Mouse (Mus musculus): ENCODE data around the gene 2610528J11Rik.
A peak's percentile ranks its signal among the peaks of the same experiment; 100 is the strongest.
"Not testable (repeated sequence)": the region's sequence is repeated elsewhere in the genome, so short reads cannot be mapped to it uniquely, and the experiment has no call there.

The 2610528J11Rik gene

DNA sequence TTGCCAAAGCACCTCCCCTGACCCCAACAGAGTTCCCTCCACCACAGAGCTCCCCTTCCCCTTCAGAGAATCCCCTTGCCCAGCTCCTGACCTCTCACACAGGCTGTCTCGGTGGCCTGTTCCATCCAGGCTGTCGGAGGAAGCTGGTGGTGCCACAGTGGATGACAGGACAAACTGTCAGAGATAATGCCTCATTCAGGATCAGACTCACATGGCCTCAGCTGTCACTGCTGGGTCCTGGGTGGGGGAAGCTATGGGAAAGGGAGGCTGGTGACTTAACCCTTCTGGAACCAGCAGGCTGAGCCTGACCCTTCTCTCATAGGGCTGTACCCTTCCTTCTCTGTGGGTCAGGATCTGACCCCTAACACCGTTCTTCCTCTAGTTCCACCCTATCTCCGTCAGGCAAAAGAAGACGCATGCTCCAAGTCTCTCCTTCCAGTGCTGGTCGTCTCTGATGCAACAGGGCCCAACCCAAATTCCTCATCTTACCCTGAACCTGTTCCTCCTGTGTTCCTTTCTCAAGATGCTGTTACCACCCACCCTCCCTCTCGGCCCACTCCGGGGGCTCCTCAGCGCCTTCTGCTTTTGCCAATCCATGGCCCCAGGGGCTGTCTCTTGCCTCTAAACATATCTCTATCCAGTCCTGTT is 15.8 kb downstream of the 2610528J11Rik start:
- DNase-seq: no peak

DNA sequence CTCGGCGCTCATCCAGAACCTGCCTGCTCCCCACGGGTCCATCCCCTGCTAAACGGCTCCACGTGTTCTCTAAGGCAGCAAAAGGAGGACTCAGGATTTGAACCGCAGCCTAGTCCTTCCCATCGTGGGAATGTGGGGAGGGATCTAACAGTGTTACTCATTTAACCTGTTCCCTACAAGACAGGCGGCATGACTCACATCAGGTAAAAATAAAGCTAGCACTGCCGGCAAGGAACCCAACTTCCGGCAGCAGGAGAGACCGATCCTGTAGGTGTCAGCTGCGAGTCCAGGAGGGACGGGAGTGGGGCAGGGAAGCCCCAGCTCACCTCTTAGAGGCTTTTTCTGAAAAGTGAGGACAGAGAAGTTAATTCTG is 16.3 kb downstream of the 2610528J11Rik start:
- no peak for DNase-seq

DNA sequence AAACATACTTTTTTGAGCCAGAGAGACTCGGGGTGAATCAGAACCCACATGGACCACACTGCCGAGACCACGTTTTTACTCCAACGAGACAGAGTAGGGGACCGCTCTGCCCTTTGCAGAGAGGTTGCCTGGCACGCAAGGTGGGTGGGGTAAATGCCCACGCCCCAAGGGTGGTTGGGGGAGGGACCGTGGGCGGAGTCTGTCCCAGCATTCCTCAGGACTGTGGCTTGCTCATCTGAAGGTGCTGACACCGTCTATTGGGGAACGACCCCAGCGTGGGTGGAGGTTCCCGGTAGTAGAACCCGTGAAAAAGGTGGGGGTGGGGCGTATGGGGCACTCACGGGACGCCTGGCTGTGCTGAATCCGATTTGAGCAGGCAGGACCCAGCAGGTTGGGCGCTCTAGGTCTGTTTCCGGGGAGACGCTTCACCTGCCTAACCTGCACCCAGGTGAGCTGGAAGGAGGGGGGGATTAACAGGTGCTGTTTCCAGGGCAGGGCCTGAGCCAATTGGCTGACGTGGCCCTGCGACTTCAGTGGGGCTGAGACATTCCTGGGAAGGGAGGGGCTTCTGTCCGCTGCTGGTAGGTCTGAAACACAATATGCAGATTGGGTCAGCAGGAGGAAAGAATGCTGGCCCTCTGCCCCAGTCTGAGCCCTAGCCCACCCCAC is 16.9 kb downstream of the 2610528J11Rik start, which contains the start of gene Tmem125:
Gene Tmem125 (minus strand): TSS at position 453 of the 669 bp plus-strand sequence.
- peak; percentile 93 for DNase-seq

DNA sequence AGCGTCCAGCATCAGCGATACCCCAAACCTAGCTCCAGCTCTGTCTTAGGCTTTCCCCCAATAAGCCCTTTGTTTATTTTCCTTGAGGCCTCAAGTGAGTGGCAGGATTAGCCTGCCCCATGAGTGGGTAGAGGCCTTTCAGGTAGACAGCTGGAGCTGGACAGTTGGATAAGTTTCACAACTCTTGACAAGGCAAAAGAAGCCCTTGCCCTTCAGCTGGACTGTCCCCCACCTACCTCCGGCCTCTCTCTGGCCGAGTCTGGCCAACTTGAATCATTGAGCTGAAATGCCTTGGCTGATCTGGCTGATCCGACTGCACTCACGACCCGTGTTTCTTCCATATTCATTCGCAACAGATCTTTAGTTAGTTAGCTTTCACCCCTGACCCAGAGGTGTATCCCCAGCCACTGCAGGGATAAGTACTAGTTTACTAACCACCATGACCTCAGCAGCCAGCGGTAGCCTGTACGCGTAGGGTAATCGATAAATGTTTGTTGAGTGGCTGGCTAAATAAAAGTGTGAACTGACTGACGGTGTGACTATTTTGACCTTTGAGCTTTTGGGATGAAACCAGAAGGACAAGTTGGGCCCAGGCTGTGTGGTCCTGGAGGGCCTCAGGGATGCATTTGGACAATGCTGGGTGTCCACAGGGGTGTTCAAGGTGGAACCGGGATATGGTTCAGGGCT is 17.8 kb downstream of the 2610528J11Rik start:
- no peak for DNase-seq

DNA sequence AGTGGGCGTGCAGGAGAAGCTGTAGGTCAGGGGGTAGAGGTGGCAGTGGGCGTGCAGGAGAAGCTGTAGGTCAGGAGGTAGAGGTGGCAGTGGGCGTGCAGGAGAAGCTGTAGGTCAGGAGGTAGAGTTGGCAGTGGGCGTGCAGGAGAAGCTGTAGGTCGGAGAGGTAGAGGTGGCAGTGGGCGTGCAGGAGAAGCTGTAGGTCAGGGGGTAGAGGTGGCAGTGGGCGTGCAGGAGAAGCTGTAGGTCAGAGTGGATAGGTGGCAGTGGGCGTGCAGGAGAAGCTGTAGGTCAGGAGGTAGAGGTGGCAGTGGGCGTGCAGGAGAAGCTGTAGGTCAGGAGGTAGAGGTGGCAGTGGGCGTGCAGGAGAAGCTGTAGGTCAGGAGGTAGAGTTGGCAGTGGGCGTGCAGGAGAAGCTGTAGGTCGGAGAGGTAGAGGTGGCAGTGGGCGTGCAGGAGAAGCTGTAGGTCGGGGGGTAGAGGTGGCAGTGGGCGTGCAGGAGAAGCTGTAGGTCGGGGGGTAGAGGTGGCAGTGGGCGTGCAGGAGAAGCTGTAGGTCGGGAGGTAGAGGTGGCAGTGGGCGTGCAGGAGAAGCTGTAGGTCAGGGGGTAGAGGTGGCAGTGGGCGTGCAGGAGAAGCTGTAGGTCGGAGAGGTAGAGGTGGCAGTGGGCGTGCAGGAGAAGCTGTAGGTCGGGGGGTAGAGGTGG is 20.8 kb downstream of the 2610528J11Rik start:
- peak; percentile 98 for DNase-seq

DNA sequence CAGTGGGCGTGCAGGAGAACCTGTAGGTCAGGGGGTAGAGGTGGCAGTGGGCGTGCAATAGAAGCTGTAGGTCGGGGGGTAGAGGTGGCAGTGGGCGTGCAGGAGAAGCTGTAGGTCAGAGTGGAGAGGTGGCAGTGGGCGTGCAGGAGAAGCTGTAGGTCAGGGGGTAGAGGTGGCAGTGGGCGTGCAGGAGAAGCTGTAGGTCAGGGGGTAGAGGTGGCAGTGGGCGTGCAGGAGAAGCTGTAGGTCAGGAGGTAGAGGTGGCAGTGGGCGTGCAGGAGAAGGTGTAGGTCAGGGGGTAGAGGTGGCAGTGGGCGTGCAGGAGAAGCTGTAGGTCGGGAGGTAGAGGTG is 21.3 kb downstream of the 2610528J11Rik start:
- DNase-seq: not testable (repeated sequence)

DNA sequence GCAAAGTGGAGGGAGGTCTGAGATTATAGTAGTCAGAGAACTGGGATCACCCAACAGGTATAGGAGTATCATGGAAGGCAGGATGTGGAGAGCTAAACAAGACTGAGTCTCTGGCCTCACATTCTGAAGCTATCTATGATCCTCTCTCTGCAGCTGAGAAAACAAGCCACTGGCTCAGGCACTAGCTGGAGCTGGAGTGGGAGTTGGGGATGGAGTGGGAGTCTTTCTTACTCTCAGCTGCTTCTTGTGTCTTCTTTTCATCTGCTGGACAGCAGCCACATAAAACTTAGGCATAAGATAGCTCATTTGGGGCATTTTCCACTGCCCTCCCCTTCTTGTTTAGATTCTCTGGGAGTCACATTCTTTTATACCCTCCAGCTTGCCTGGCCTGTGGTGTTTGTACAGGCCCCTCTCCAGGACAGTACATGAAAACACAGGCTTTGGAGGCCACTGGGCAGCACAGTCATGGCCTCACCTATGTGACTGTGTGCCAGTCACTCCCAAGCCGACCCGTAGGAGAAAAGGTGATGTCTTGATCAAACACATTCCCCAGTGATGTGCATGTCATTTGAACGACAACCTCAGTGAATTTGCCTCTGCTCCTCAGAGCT is 26.3 kb downstream of the 2610528J11Rik start:
- no peak for DNase-seq

DNA sequence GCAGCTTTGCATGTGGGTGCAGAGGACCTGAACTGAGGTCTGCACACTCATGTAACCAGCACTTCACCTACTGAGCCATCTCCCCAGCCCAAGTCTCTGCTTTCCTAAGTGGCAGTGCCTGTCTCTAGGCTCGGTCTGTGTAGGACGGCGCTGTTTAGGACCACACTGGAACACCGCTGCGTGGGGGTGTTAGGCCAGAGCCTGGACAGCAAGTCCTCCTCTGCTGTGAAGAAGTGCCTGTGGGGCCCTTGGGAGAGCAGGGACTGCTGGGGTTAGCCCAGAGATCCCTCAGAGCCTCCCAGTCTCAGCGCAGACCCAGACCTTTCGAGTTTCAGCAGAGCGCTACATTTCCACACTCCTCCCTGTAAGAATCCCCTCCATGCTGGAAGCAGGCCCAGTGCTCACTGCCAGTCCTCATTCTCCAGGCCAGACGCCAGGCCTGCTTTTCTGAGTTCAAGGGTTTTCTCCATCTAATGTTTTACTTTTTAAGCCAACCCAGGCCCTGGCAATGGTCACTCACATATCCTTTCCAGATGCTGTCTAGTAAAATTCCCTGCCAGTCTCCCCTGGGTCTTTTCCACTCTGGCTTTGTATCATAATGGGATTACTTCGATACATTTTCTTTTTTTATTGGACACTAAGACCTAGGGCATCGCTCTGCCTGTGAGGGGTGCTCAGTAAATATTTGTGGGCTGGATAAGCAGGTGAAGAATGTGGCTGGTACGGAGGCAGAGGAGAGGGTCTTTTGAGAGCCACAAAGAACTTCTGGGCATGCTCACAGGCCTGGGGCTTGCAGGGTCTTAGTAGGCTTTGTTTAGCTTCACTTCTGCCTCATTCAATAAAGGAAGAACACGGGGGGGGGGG is 37.5 kb downstream of the 2610528J11Rik start:
- no peak for DNase-seq

DNA sequence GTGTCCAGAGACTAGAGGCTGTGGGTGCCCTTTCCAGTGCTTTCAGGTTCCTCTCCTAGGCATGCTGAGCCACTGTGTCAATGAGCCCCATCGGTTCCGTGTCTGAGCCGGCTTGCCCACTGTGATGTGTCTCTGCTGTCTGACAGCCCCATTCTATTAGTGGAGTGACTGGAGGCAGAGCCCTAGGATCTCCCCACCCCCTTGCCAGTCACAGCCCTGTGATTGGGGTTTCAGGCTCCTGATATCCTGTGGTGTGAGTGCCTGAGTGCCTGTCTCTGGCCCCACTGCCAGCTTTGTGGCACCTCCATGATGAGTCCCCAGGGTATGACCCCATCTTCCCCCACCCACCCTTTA is 38.1 kb downstream of the 2610528J11Rik start:
- no peak for DNase-seq

DNA sequence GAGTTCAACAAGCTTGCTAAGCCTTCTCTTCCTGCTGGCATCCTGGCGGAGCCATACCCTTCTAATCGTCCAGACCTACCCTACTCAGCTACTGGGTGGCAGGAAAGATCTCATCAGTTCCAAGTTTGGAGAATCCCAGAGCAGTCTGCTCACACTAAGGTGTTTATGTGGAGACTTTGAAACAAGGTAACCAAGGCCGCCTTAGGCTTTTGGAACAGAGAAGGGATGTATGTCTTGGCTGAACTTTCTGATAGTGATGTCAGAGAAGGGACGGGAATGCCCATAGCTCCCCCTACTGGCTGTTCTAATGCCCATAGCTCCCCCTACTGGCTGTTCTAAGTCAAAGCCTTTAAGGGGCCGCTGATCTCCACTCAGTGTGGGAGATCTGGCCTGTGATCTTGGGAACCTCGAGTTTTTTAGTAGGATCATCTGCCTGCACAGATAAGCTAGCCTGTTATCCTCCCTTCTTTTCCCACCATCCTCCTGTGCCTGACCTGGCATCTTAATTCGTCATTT is 39.4 kb downstream of the 2610528J11Rik start:
- no peak for DNase-seq

DNA sequence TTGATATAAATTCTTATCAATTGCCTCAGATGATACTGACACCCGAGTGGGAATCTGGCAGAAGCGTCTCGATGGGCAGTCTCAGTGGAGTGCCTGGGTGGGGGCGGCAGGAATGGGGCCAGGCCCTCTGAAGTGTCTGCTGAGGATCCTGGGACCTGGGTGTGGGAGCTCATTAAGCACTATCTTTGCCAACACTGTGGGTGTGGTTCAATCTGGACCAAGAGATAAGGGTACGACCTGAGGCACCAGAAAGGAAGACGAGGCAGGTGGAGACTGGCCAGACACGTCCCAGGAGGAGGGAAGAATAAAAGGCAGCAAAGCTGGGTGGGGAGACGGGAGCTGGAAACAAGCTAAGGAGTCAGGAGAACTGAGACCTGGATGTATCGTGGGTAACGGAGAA is 41.9 kb downstream of the 2610528J11Rik start:
- DNase-seq: peak; percentile 91

DNA sequence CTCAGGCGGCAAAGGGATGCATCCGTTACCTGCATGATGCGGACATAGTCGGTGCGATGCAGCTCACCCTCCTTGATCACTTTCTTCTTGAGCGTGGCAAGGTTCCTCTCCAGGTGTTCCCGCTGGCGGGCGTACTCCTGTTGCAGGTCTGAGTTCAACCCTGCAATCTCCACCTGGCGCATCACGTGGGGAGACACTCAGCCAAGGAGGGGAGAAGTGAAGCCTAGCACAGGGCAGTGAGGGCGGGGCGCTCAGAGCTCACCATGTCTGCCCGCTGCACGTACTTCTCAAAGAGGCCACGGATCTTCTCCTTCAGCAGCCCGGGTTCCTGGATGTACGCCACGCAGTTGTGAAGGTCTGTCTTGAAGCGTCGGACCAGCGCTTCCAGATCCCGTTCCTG is 42.5 kb downstream of the 2610528J11Rik start:
- DNase-seq: no peak

DNA sequence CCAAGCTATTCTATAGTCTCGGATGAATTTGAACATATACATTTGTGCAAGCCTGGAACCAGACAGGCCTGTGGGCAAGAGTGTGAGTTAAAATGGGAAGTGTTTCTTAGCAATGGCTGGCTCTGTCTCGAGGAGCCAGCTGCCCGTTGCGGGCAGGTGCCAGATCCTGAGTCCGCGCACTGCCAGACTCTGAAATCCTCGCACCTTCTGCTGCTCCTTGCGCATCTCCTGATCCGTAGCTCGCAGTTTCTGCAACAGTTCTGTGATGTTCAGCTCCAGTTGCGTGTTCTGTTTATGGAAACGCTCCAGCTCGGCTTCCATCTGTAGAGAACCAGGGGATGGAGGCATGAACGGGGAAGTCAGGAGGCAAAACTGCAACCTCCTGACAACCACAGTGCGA is 44.6 kb downstream of the 2610528J11Rik start:
- no peak for DNase-seq

DNA sequence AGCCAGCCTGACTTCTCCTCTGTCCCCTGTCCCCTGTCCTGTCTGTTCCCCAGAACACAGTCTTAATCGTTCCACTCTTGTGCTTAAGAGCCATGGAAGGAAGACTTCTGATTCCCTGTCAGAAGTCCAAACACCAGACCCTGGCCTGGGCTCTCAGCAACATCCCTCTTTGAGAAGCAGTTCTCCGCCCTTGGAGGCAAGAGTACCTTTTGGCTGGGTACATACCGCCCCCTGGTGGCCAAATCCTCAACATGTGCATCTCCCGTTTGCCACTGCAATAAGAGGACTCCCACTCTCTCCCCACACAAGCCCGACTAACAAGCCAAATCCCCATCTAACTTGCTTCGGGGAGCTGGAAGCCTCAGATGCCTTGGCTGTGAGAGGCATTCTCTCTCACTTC is 49.3 kb downstream of the 2610528J11Rik start:
- peak; percentile 92 for DNase-seq

DNA sequence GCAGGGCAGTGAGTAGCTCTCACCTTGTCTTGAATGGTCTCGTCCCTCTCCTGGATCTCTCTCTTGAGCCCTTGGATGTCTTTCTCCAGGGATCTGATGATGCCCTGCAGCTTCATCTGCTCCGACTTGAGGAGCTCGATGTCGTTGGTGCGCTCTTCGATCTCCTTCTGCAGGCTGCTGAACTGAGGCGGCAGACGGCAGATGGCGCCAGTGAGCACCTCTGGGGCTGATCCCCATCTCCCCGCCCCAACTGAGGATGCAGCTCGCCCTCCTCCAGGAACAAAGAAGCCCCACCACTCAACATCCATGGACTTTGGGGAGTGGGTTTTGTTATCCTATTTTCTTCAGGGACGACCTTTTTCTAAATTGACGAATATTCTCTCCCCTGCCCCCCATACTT is 52.5 kb downstream of the 2610528J11Rik start:
- no peak for DNase-seq
